Mouse (Mus musculus): Measurements from ENCODE around the gene Plekhh2. TPM values are rescaled to one million over a fixed set of nuclear protein-coding genes. Genes with fewer than 3 reads are reported as not detected.
A peak's percentile ranks its signal among the peaks of the same experiment; 100 is the strongest.

The Plekhh2 gene
- polyA plus RNA-seq (2017; shearing (Covaris generic)), result not detected

DNA sequence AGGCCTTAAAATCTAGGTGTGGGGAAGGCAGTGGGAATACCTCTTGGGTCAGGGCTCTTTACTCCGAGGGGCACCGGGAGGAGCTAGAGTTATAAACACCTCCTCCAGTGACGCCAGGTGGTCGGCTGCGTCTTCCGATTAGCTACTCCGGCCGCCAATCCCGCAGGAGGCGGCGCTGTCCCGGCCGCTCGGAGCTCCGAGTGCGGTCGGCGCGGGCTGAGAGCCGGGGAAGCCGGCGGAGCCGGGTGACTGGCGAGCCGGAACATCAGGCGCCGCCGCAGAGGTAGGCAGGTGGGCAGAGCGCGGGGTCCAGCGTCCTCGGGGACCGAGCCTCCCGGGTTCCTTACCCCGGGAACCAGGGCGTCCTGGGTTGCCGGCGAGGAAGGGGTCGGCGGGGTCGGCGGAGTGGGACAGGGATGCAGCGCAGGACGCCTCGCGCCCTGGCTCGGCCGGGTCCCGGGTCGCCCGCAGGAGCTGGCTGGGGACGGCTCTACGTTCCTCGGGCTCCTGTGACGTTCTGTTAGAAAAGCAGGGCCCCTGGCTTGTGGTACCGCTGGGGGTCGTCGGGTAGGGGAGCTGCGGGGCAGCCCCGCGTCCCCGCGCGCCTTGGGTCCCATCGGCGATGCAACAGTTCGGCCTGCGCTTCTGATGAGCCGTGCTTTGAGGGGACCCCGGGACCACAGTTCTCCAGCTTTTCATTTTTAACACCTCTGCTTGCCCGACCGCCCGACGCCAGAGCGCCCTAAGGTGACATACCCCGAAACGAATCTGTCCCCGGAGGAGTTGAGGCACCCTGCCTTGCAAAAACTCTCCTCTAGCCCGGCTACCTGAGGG is at the start of gene Plekhh2:
Gene Plekhh2 (plus strand): TSS at position 214 of the 834 bp plus-strand sequence.
- ATAC-seq, result no peak

DNA sequence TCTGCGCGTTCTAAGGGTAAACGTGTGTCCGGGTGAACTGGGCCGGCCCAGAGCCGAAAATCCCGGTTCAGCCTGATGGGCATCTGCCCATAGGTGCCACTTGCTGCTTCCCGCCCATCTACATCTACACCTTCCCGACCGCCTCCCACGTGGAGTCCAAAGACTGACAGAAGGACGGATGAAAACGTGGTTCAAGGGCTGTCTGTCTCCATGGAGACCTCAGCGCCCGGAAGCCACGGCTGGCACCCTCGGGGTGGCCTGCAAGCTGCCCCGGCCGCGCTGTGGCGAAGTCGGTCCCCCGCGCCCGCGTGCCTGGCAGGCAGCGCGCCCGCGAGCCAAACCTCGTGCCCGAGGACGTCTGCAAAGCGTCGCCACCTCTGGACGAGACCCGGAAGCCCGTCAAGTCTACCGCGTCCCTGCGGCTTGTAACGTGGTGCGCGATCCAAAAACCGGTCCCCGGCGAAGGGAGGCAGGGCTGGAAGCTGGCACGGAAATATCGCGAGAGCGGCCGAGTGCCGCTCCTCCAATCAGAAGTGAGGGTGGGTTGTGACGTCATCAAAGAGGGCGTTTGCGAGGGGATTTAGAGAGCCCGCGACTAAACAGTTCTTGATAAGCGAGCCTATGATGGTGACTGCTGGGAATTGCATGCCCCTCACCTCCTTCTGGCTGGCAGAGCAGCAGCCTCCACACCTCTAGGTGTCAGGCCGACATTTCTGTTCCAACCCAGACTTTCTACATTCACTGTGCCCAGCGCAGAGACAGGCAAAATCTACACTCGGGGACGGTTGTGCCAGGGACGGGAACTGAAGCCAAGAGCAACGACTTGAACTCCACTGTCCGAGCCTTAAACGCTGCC is 45.7 kb upstream of the Plekhh2 start, which contains the start of gene Thada:
Gene Thada (minus strand): TSS at position 453 of the 856 bp plus-strand sequence.
- peak; percentile 98 for ATAC-seq

DNA sequence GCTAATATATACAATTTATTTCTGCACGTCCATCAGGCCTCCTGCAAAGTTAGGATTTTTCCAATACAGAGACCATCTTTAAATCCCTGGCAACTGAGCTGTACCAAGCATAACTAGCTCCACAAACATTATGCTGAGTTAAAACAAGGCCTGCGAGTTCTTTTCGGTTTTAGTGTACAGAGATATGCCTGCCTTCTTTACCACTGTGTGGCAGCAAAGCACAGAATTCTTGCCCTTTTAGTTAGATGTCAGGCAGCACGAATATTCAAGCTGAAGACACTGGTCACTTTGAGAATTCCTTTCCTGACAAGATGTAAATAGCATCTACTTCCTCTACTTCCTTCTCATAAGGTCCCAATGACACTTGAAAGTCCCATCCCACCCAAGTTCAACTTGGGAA is 37.4 kb upstream of the Plekhh2 start:
- no peak for ATAC-seq

DNA sequence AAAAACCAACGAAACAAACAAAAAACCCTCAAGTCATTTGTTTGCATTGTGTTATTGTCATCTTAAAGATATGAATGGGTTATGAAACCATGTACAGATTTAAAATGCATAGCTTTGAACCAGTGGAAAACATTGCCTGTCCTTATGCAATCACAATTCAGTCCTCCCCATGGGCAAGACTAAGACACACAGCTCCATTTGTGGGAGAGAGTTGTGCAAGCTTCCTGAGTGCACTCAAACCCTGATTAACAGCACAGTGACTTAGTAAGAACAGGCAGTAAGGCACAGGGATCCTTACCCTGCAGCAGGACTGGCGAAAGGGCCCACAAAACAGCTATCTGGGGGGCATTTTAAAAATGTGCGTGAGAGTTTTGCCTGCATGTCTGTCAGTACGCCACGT is 34.5 kb upstream of the Plekhh2 start:
- ATAC-seq, result no peak

DNA sequence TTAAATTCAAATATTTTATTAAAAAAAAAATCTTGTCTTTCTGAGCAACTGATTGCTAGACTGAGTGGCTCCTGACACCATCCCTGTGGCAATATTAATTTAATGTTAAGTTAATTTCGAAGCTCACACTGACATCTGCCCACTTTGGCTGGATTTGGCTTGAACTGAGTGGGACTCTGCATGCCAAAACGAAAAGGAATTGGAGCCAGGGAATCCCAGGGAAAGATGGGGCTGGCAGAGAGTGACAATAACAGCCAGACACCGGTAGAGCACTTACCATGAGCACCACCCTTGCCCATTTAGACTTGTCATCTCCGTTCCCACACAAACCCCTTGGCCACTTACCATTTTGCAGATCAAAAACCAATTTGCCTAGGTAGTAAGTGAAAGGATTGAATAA is 33.4 kb upstream of the Plekhh2 start:
- no peak for ATAC-seq

DNA sequence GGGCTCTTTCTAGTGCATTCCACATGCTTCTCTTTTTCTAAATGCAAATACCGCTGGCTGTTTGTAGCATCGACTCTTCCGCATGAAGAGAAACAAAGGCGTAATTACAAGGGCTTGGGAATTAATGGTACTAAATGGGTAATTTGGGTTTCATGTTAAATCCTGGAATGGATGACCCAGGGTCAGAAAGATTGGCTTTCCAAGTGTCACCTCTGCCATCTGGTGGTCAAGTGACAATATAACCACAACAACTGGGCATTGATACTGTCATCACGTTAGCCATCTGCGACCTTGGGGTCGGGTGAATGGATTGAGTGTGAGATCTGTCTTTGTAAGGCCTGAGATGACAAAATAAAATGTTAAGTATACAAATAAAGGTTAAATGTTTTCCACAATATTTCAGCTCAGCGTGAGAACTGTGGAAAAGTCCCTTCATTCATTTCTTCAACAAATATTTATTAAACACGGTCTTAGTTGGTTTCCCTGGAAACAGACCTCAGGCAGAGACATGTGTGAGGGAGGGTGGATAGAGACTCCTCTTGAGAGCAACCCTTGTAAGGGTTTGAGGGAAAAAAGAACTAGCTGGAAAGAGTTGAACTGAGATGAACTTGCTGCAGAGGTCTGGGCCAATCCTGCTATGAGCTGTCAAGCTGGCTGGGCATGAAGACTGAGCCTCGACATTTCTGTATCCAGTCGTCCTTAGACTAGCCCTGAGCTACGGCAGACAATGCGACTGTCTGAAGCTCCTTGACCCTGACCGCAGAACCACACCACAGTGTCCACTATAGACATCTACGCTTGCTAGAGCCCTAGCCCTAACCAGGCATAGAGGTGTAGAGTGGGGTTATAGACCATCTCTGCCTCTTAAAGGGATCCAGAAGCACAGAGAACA is 31.0 kb upstream of the Plekhh2 start:
- ATAC-seq, result no peak

DNA sequence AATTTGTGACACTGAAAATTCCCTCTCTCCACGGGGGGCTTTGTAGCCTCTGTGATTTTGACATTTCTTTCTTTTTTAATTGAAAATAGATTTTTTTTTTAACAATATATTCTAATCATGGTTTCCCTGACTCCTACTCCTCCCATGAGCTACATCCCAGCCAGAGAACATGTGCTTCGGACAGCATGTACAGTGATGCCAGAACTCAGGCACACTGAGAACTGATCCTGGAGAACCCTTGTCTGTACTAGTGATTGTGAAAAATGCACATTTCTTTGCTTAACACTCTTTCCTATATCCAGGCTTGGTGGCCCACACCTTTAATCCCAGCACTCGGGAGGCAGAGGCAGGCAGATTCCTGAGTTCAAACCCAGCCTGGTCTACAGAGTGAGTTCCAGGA is 28.9 kb upstream of the Plekhh2 start:
- no peak for ATAC-seq

DNA sequence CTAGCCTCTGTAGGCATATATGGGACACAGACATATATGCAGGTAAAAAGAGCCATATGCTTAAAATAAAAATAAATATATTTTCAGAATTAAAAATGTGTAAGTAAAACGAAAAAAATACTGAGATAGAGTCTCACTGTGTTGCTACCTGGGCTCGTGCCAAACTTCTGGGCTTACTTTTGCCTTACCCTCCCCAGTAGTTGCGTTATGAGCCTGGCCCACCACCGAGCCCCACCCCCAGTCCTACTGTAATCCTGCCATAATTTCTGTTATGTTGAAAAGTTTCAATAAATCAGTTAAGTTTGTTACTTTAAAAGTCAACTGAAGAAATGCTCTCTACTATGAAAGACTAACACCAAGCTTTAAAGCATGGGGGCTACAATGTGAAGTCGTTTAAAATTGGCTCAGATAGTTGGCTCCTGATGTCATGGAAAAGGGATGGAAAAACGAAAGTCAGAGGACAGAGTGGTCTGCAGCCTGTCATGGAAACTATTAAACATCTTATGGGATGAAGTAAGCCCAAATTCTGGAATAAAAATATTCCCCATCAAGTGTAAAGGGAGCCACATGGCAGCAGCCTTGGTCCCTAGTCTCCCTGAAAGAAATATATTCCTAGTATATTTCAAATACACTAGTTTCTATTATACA is 27.9 kb upstream of the Plekhh2 start:
- ATAC-seq, result no peak

DNA sequence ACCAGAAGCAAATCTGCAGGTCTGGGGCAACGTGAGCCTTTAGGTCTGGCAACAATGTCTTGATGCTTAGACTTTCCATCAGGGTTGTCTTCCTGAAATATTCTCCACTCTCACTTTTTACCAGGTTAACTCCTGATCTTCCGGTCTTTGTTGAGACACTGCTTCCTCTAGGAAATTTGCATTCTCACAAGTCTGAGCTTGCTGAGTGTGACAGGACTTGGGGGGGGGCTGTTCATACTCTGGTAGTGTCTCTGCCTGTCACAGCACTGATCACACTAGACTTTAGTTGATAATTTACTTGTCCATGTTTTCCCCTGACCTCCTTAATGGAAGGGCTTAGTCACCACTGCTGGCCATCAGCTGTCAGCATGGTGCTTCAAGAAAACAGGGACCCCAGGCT is 24.3 kb upstream of the Plekhh2 start:
- ATAC-seq, result no peak

DNA sequence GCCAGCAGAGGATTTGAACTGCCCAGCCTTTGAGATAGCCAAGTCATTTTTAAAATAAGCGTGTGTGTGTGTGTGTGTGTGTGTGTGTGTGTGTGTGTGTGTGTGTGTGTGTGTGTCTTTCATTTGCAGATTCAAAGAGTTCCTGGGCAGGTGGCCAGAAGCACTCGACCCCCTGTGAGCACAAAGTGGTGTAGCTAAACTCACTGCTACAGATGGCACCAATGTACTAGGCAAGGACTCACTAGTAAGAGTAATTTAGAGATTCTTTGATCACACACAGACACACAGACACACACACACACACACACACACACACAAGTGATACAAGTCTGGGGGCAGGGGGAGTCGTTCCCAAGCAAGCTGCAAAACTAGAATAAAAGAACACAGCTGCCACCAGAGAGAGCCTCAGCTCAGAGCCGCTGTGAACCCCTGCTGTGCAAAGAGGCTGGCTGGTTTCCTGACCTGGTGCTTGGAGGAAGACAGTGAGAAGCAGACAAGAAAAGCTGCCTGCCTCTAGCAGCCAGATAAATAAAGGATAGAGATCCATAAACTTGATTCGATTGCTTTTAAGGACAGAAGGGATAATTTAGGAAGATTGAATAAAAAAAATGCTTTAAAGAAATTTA is 19.3 kb upstream of the Plekhh2 start:
- no peak for ATAC-seq

DNA sequence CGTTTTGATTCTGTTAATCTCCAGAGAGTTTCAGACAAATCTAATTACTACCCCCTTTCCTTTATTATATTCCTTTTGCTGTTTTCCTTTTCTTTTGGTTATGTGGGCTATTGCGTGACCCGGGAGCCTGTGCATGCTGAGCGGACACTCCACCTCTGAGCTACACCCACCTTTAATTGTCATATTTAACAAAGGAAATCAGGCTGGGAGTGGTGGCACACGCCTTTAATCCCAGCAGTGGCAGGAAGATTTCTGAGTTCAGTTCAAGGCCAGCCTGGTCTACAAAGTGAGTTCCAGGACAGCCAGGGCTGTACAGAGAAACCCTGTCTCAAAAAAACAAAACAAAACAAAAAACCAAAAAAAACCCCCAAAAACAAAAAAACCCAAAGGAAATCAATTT is 14.7 kb upstream of the Plekhh2 start:
- no peak for ATAC-seq

DNA sequence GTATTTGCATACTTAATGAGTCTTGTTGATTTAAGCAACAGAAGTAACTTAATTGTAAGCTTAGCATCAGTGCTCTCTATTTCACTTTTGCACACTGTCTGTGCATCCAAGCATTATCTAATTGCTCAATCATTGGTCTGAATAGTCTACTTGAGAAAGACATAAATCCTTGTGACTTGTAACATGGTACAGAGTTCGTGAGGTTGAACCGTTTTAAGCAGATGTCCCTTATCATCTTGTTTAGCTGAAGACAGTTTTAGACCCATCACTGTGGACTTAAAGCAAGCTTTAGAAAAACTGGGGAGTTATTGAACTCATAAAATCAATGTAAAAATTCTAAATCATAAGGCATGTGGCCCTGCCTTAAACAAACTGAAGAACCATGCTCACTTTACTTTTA is 14.1 kb upstream of the Plekhh2 start:
- ATAC-seq, result no peak

DNA sequence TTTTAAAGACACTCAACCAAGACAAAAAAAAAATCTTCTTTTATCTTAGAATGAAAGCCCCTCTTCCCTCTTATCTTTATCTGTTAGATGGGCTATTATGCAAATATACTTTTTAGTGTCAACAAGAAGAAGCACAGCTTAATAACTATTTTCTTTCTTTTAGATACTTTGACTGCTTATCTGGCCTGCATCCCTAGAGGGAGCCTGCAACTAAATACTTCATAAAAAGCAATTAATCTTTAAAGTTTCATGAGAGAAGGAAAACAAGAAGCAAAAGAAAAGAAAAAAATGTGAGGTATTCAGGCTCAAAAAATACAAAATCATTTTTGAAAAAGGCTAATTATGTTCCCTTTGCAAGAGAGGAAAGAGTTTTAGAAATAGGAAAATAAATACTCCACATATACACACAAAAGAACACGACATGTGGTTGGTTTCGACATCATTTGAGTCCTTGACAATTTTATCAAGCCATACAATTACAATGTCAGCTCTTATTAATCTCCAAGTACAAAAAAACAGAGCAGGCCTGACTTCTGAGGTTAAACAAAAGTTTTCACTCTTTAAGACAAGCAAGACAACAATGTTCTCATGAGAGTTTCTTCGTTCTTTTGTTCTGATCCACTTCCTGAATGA is 13.6 kb upstream of the Plekhh2 start:
- no peak for ATAC-seq

DNA sequence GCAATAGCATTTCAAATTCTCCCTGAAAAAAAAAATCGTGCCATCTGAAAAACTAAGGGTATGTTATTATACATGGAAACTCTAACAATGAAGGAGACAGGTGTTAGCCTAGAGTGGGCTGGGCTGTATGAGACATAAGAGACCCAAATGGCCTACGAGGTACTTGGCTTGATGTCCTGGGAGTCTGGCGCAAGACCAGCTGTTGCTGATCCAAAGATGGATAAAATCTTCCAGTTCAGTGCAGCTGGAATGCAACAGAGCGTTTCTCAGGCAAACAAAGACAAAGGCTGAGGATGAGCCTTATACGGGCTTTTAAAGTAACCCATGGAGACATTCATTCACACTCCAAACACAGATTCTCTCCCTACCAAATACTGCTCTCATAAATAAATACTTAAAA is 13.1 kb upstream of the Plekhh2 start:
- ATAC-seq, result no peak

DNA sequence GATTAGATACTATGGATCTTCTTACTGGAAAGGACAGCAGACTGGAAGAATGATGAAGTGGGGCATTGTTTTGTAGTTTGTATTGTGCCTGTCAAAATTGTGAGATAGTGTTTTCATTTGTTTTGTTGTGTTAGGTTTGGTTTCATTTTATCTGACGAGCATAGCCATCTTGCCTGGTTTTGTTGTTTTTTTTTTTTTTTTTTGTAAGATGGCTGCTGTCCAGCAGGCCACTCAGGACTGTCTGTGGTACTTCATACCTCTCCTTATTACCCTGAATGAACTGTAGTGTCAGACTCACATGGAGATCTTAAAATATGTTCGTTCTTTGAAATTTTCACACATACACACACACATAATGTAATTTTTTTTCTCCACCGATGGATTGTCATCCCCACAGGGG is 9.4 kb upstream of the Plekhh2 start:
- no peak for ATAC-seq

DNA sequence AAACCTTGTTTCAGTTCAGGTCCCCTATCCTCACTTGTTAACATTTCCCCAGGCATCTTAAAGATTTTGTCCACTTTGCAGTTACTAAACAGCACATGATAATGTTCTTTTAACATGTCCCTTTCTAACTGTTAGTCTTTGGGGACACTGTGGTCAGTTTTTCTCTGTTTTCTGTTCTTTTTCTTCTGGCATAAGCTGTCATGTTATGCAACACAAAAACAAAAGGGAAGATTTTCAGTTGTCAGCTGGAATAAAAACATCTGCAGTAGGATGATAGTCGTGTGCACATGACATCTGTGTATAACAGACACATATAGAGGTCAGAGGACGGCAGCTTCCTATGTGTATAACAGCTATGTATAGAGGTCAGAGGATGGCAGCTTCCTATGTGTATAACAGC is 5.8 kb upstream of the Plekhh2 start:
- ATAC-seq, result no peak

DNA sequence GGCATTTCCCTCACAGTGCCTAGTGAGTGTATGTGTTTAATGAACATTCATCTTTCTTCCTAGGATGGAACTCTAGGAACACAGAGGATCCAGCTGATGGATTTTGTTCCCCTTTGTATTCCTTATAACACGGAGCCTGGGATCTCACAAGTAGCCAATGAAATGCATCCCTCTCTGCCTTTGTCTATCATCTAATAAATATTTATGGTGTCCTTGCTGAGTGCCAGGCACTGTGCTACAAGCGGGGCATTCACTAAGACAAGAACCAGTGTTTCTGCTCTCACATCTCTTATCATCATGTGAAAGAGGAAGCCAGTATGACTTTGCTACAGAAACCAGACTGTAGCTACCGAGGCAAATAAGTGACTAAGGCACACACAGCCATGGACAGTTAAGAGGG is 3.0 kb upstream of the Plekhh2 start:
- no peak for ATAC-seq

DNA sequence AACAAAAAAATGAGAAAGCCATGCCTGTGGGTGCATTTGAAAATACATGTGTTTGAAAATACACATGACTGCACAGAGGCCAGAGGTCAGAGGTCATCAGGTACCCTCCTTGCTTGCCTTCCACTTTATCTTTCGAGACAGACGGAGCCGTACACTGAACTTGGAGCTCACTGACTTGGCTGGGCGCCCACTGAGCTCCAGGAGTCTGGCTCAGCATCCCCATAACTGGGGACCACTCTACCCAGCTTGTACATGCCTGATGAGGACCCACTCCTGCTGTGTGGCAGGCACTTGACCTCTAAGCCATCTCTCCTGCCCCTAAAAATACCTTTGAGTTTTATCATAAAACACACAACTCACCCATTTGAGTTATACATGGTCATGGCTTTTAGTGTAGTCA is 2.5 kb upstream of the Plekhh2 start:
- ATAC-seq, result no peak

DNA sequence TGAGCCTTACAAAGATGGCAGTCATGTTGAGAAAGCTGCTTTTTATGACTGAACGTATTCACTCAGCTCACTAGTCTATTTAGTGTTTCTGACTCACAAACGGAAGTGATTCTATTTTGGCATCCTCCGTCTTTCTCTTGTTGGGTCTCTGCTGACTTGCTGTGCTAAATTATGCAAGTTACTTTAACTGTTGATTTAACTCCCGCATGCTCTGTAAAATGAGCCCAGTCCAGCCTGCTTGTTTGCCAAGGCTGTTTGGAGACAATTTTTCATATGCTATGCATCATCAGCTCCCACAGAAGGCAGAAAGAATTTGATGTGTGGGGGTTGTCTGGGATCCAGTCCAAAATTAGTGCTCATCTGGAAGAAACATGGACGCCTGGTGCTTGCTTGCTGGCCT is 1.3 kb upstream of the Plekhh2 start:
- no peak for ATAC-seq

DNA sequence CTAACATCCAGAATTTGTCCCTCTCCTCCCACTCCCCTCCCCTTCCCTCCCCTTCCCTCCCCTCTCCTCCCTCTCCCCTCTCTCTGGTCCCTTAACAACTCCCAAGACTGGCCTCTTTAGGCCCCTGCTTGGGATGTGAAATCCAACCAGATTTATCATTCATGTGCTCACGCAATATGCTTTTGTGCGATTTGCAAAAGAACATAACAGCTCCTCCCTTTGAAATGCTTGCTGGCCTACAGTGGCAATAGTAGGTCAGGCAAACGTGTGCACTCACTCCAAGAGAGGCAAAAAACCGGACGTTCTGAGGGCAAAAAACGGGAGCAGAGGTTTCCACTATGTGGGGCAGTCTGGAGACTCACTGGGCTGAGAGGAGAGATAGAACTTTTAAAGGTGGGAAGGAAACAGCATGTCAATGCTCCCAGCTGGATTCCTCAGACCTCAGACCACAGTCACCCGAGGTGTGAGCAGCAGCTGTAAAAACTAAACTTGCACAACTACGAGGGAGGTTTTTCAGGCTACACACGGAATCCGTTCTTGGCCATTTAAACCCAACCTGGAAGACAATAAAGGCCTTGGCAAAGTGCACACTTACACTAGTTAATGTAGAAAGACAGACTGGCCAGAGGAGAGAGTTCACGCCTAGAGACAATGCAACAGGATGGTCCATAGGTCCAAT is 595 bp upstream of the Plekhh2 start:
- ATAC-seq, result no peak

Measured in inflammation-experienced regulatory T-cells, adult 6 months (primary cell).